In genomic region chr2:133708735-133709584, GRCm38 (mm10) we compare ENCODE assay signal across 15 mouse cellular contexts.
DNase-seq lines count a peak whose midpoint lies in the region; ATAC-seq lines count a peak whose summit lies in the region.
"Had no signal": no experiment of that assay in that cellular context is flagged by ENCODE, and none has a peak within 500 bp of the region (broad histone marks: within the 10 kb centered on the region; RNA-seq: fewer than 3 reads in every experiment).

No protein-coding gene starts in this region.

- H3K4me3 ChIP-seq in embryonic facial prominence, embryonic 14.5 days (ENCODE audit: low read depth, low read length): no peak overlapping the region
- no peak overlapping the region for H3K4me3 ChIP-seq in embryonic facial prominence, embryonic 10.5 days
- no peak overlapping the region for H3K4me3 ChIP-seq in midbrain, embryonic 12.5 days
- no peak overlapping the region for H3K4me3 ChIP-seq in midbrain, embryonic 15.5 days
- no peak overlapping the region for H3K4me3 ChIP-seq in hindbrain, embryonic 15.5 days
- H3K4me3 ChIP-seq in neural tube, embryonic 15.5 days (replicated peaks): no peak overlapping the region
- H3K4me3 ChIP-seq: erythroblast, embryonic 14.5 days; gastrocnemius, adult 2 months had no signal

- H3K9me3 ChIP-seq in embryonic facial prominence, embryonic 14.5 days (ENCODE audit: control insufficient read depth, low read length): no peaks in the 10 kb centered on the region
- no peaks in the 10 kb centered on the region for H3K9me3 ChIP-seq in embryonic facial prominence, embryonic 10.5 days
- H3K9me3 ChIP-seq in midbrain, embryonic 12.5 days: no peaks in the 10 kb centered on the region
- H3K9me3 ChIP-seq in midbrain, embryonic 15.5 days: no peaks in the 10 kb centered on the region
- H3K9me3 ChIP-seq in hindbrain, embryonic 15.5 days: no peaks in the 10 kb centered on the region
- no peaks in the 10 kb centered on the region for H3K9me3 ChIP-seq in neural tube, embryonic 15.5 days (replicated peaks)

- H3K4me1 ChIP-seq in embryonic facial prominence, embryonic 14.5 days (ENCODE audit: control insufficient read depth, insufficient read depth, low read length): no peaks in the 10 kb centered on the region
- H3K4me1 ChIP-seq in embryonic facial prominence, embryonic 10.5 days: no peaks in the 10 kb centered on the region
- H3K4me1 ChIP-seq in midbrain, embryonic 12.5 days: no peaks in the 10 kb centered on the region; the same call in 1 of the 2 replicates
- no peaks in the 10 kb centered on the region for H3K4me1 ChIP-seq in midbrain, embryonic 15.5 days
- H3K4me1 ChIP-seq in hindbrain, embryonic 15.5 days (replicated peaks): peaks cover 7% of the 10 kb centered on the region; the same call in 1 of the 2 replicates
- no peaks in the 10 kb centered on the region for H3K4me1 ChIP-seq in neural tube, embryonic 15.5 days

- H3K9ac ChIP-seq in embryonic facial prominence, embryonic 14.5 days (ENCODE audit: low read depth, low read length): no peak overlapping the region
- no peak overlapping the region for H3K9ac ChIP-seq in midbrain, embryonic 12.5 days (replicated peaks)
- no peak overlapping the region for H3K9ac ChIP-seq in midbrain, embryonic 15.5 days
- no peak overlapping the region for H3K9ac ChIP-seq in hindbrain, embryonic 15.5 days
- H3K9ac ChIP-seq in neural tube, embryonic 15.5 days (replicated peaks): no peak overlapping the region

- 49% methylated on average over 8 of the region's 8 CpGs for WGBS in embryonic facial prominence, embryonic 14.5 days
- WGBS in embryonic facial prominence, embryonic 10.5 days: 60% methylated on average over 8 of the region's 8 CpGs
- 59% methylated on average over 8 of the region's 8 CpGs for WGBS in midbrain, embryonic 12.5 days
- WGBS in midbrain, embryonic 15.5 days: 45% methylated on average over 8 of the region's 8 CpGs
- WGBS in hindbrain, embryonic 15.5 days: 28% methylated on average over 8 of the region's 8 CpGs
- 44% methylated on average over 8 of the region's 8 CpGs for WGBS in neural tube, embryonic 15.5 days

- H3K4me2 ChIP-seq in embryonic facial prominence, embryonic 14.5 days (ENCODE audit: low read depth, low read length): no peak overlapping the region
- H3K4me2 ChIP-seq in midbrain, embryonic 12.5 days (replicated peaks): no peak overlapping the region
- H3K4me2 ChIP-seq in midbrain, embryonic 15.5 days: no peak overlapping the region
- no peak overlapping the region for H3K4me2 ChIP-seq in hindbrain, embryonic 15.5 days
- no peak overlapping the region for H3K4me2 ChIP-seq in neural tube, embryonic 15.5 days

- H3K36me3 ChIP-seq in embryonic facial prominence, embryonic 14.5 days (ENCODE audit: control insufficient read depth, insufficient read depth, low read length): no peaks in the 10 kb centered on the region
- no peaks in the 10 kb centered on the region for H3K36me3 ChIP-seq in embryonic facial prominence, embryonic 10.5 days (replicated peaks)
- no peaks in the 10 kb centered on the region for H3K36me3 ChIP-seq in midbrain, embryonic 12.5 days
- no peaks in the 10 kb centered on the region for H3K36me3 ChIP-seq in midbrain, embryonic 15.5 days (replicated peaks)
- H3K36me3 ChIP-seq in hindbrain, embryonic 15.5 days: no peaks in the 10 kb centered on the region
- no peaks in the 10 kb centered on the region for H3K36me3 ChIP-seq in neural tube, embryonic 15.5 days
- H3K36me3 ChIP-seq: G1E had no signal

- no peaks in the 10 kb centered on the region for H3K27me3 ChIP-seq in embryonic facial prominence, embryonic 14.5 days (replicated peaks; ENCODE audit: control insufficient read depth, insufficient read depth, low read length)
- H3K27me3 ChIP-seq in embryonic facial prominence, embryonic 10.5 days (replicated peaks; ENCODE audit: low read depth, poor library complexity, severe bottlenecking): no peaks in the 10 kb centered on the region
- H3K27me3 ChIP-seq in midbrain, embryonic 12.5 days: no peaks in the 10 kb centered on the region
- no peaks in the 10 kb centered on the region for H3K27me3 ChIP-seq in midbrain, embryonic 15.5 days (replicated peaks)
- peaks cover 10% of the 10 kb centered on the region; the same call in 1 of the 2 replicates for H3K27me3 ChIP-seq in hindbrain, embryonic 15.5 days
- no peaks in the 10 kb centered on the region for H3K27me3 ChIP-seq in neural tube, embryonic 15.5 days (replicated peaks)

- peak; percentile 24 for DNase-seq in embryonic facial prominence, embryonic 14.5 days (ENCODE audit: low spot score)
- no peak for DNase-seq in embryonic facial prominence, embryonic 10.5 days (ENCODE audit: low spot score)
- DNase-seq in spleen, postnatal 14 days (ENCODE audit: low spot score in 2 of 2): no peak
- DNase-seq: adrenal gland, postnatal 14 days; embryo, embryonic 11 days; gastrocnemius, adult 2 months; liver; lung, postnatal 14 days had no signal

- no peak for ATAC-seq in embryonic facial prominence, embryonic 14.5 days (ENCODE audit: low read depth)
- peak; percentile 47; the same call in 1 of the 2 replicates for ATAC-seq in midbrain, embryonic 12.5 days (ENCODE audit: low FRiP score, low read depth)
- no peak for ATAC-seq in midbrain, embryonic 15.5 days (replicated peaks)
- peak; percentile 74 for ATAC-seq in hindbrain, embryonic 15.5 days (ENCODE audit: low FRiP score, low read depth)
- peak; percentile 47; the same call in 1 of the 2 replicates for ATAC-seq in neural tube, embryonic 15.5 days (ENCODE audit: low FRiP score)
- ATAC-seq in CD4-positive, CD25-positive, alpha-beta regulatory T cell, adult 4 months: no peak

- no peak overlapping the region for H3K27ac ChIP-seq in embryonic facial prominence, embryonic 14.5 days (replicated peaks; ENCODE audit: low read depth, low read length)
- H3K27ac ChIP-seq in embryonic facial prominence, embryonic 10.5 days (replicated peaks): no peak overlapping the region
- H3K27ac ChIP-seq in midbrain, embryonic 12.5 days (replicated peaks): no peak overlapping the region
- H3K27ac ChIP-seq in midbrain, embryonic 15.5 days: no peak overlapping the region
- H3K27ac ChIP-seq in hindbrain, embryonic 15.5 days (replicated peaks): no peak overlapping the region
- no peak overlapping the region for H3K27ac ChIP-seq in neural tube, embryonic 15.5 days (replicated peaks)
- H3K27ac ChIP-seq: gastrocnemius, adult 2 months had no signal

Comparison
In these comparisons a context has a peak if more than half of its experiments do, and no peak if none do; other contexts are left out.
1. ATAC-seq: peak in midbrain, embryonic 12.5 days (single experiment), hindbrain, embryonic 15.5 days (single experiment) and neural tube, embryonic 15.5 days (single experiment); none in embryonic facial prominence, embryonic 14.5 days (single experiment), midbrain, embryonic 15.5 days (single experiment) and CD4-positive, CD25-positive, alpha-beta regulatory T cell, adult 4 months (single experiment).